Mouse (Mus musculus): ENCODE results near the gene Mrpl53. TPM values are rescaled to one million over a fixed set of nuclear protein-coding genes. Genes with fewer than 3 reads are reported as not detected.

Mrpl53 gene
- polyA plus RNA-seq, 1 experiment from 2014 or later, result 18.3 TPM

Other genes starting within 250 kb of the Mrpl53 start
- not detected in 3 replicates for gene Sema4f, start 169.3 kb upstream of the Mrpl53 start, polyA plus RNA-seq (2018)
- gene M1ap, start 162.1 kb upstream of the Mrpl53 start, polyA plus RNA-seq (2018), result 1.2 to 2.1 TPM (median 1.8 TPM) in 3 replicates
- 30.0 to 70.8 TPM (median 64.9 TPM) in 3 replicates for gene Dok1, start 75.6 kb upstream of the Mrpl53 start, polyA plus RNA-seq (2018)
- gene Loxl3, start 74.9 kb upstream of the Mrpl53 start, polyA plus RNA-seq (2018), result 6.0 to 8.2 TPM (median 7.6 TPM) in 3 replicates
- gene Aup1, start 54.5 kb upstream of the Mrpl53 start, polyA plus RNA-seq (2018), result 192 to 272 TPM (median 246 TPM) in 3 replicates
- 33.7 to 84.6 TPM (median 58.6 TPM) in 3 replicates for gene Htra2, start 53.8 kb upstream of the Mrpl53 start, polyA plus RNA-seq (2018)
- 0.23 to 0.54 TPM (median 0.51 TPM) in 3 replicates for gene Dqx1, start 51.2 kb upstream of the Mrpl53 start, polyA plus RNA-seq (2018)
- gene Tlx2, start 38.7 kb upstream of the Mrpl53 start, polyA plus RNA-seq (2018), result not detected in 3 replicates
- gene Pcgf1, start 31.2 kb upstream of the Mrpl53 start, polyA plus RNA-seq (2018), result 9.8 to 13.6 TPM (median 11.0 TPM) in 3 replicates
- gene Lbx2, start 22.7 kb upstream of the Mrpl53 start, polyA plus RNA-seq (2018), result 0.40 to 1.3 TPM (median 0.66 TPM) in 3 replicates
- gene Ccdc142, start 7.4 kb upstream of the Mrpl53 start, polyA plus RNA-seq (2018), result 0.99 to 3.0 TPM (median 1.5 TPM) in 3 replicates
- 1.6 to 3.7 TPM (median 2.8 TPM) in 3 replicates for gene Gm42688, start 7.4 kb upstream of the Mrpl53 start, polyA plus RNA-seq (2018)
- 8.4 to 31.8 TPM (median 16.2 TPM) in 3 replicates for gene Mogs, start 6.5 kb downstream of the Mrpl53 start, polyA plus RNA-seq (2018)
- 13.1 to 20.6 TPM (median 14.1 TPM) in 3 replicates for gene Wbp1, start 12.5 kb downstream of the Mrpl53 start, polyA plus RNA-seq (2018)
- 16.6 to 24.5 TPM (median 22.9 TPM) in 3 replicates for gene Ino80b, start 16.4 kb downstream of the Mrpl53 start, polyA plus RNA-seq (2018)
- 1.3 to 2.1 TPM (median 1.4 TPM) in 3 replicates for gene Rtkn, start 26.4 kb downstream of the Mrpl53 start, polyA plus RNA-seq (2018)
- 0.30 to 1.1 TPM (median 0.42 TPM) in 3 replicates for gene Wdr54, start 47.4 kb downstream of the Mrpl53 start, polyA plus RNA-seq (2018)
- 0.19 TPM in 1 of 3 replicates, not detected in the others for gene 1700003E16Rik, start 47.4 kb downstream of the Mrpl53 start, polyA plus RNA-seq (2018)
- gene Dctn1, start 56.9 kb downstream of the Mrpl53 start, polyA plus RNA-seq (2018), result 61.5 to 68.3 TPM (median 66.2 TPM) in 3 replicates
- gene Slc4a5, start 110.8 kb downstream of the Mrpl53 start, polyA plus RNA-seq (2018), result not detected in 3 replicates
- gene Mthfd2, start 216.9 kb downstream of the Mrpl53 start, polyA plus RNA-seq (2018), result 5.4 to 17.7 TPM (median 8.3 TPM) in 3 replicates
- gene Mob1a, start 217.0 kb downstream of the Mrpl53 start, polyA plus RNA-seq (2018), result 82.5 to 141 TPM (median 132 TPM) in 3 replicates
- gene Bola3, start 240.1 kb downstream of the Mrpl53 start, polyA plus RNA-seq (2018), result 21.1 to 56.8 TPM (median 50.5 TPM) in 3 replicates